Mouse (Mus musculus) stomach, postnatal 0 days (tissue): ENCODE data around the gene Agpat4. TPM values are rescaled to one million over a fixed set of nuclear protein-coding genes. Genes with fewer than 3 reads are reported as not detected.

Source experiments
- ATAC-seq: fragments of 200-750 bp; cut with Nextera tagmentation; 2 replicates; pipeline ENCODE4 v1.8.0; 2017; ENCODE audit not compliant: low FRiP score, low TSS enrichment
- DNase-seq: peaks from one replicate; pipeline ENCODE4 v3.0.0-alpha.2; 2016; ENCODE audit warnings: low spot score
- H3K27ac ChIP-seq: fragments of 300-500 bp; sonication (generic); replicated peaks from 2 replicates; pipeline ENCODE4 v1.5.1; 2014; ENCODE audit warnings: mild to moderate bottlenecking, control low read depth
- H3K27me3 ChIP-seq: fragments of 300-500 bp; sonication (generic); 2 replicates; pipeline ENCODE4 v1.6.1; 2014; ENCODE audit warnings: low read length; ENCODE audit not compliant: control insufficient read depth, insufficient read depth
- H3K36me3 ChIP-seq: fragments of 300-500 bp; sonication (generic); 2 replicates; pipeline ENCODE4 v1.6.1; 2014; ENCODE audit warnings: low read length, mixed read lengths; ENCODE audit not compliant: control insufficient read depth, insufficient read depth
- H3K4me1 ChIP-seq: fragments of 300-500 bp; sonication (generic); replicated peaks from 2 replicates; pipeline ENCODE4 v1.6.1; 2014; ENCODE audit warnings: antibody characterized with exemption; ENCODE audit not compliant: control insufficient read depth, insufficient read depth
- H3K4me2 ChIP-seq: fragments of 300-500 bp; sonication (generic); replicated peaks from 2 replicates; pipeline ENCODE4 v1.6.1; 2014; ENCODE audit warnings: low read depth, mild to moderate bottlenecking, control low read depth, moderate library complexity
- H3K4me3 ChIP-seq: fragments of 300-500 bp; sonication (generic); 2 replicates; pipeline ENCODE4 v1.5.1; 2014; ENCODE audit warnings: low read depth, low read length, control low read depth
- H3K9ac ChIP-seq: fragments of 300-500 bp; sonication (generic); 2 replicates; pipeline ENCODE4 v1.6.1; 2014; ENCODE audit warnings: mild to moderate bottlenecking, low read length, control low read depth, mixed read lengths
- H3K9me3 ChIP-seq: fragments of 300-500 bp; sonication (generic); 2 replicates; pipeline ENCODE4 v1.6.1; 2016; ENCODE audit warnings: low read length; ENCODE audit not compliant: control insufficient read depth
- CTCF ChIP-seq: IDR thresholded peaks from 2 replicates; pipeline ENCODE4 v1.5.1; 2016; ENCODE audit warnings: antibody characterized with exemption, low read depth, mild to moderate bottlenecking, moderate library complexity
- EP300 ChIP-seq: optimal IDR thresholded peaks from 2 replicates; pipeline ENCODE3; 2016; ENCODE audit warnings: antibody characterized with exemption
- WGBS: fragments of 180-500 bp; shearing (Covaris S2); extraction: QIAGEN DNeasy Blood & Tissue Kit; methylation state at CpG from one replicate; pipeline ENCODE4 v1.1.7; 2014; 5-methylcytosine and 5-hydroxymethylcytosine counted together
- polyA plus RNA-seq: library from polyadenylated mRNA; unstranded; fragments of >200 nt; fragmentation: Nextera tagmentation; extraction: Ambion mirVana; gene quantifications from 2 replicates; pipeline ENCODE4 v1.2.1, GENCODE M21; 2015

The Agpat4 gene
- polyA plus RNA-seq = 18.7 and 19.5 TPM in 2 replicates

DNA sequence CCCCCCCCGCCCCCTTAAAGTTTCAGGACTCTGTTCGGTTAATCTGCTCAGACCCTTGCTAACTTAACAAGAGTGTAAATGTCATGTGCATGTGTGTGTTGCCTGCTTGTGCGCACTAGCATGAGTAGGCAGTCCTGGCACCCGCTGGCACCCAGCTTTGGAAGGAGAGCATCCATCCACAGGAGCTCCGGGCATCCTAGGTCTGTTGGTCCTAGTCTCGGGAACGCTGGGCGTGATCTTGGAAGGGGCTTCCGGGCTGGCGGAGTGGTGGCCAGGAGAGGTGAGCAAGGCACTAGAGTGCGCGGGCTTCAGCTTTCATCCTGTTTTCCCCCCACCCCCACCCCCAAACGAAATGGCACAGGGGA is at the start of gene Agpat4:
Gene Agpat4, plus strand, starts transcription at position 144 of the 365 bp plus-strand sequence.
- H3K4me1 ChIP-seq = no peaks in the 10 kb centered on the region
- DNase-seq (peak; percentile 49), ATAC-seq (peak; percentile 56)
- no peaks in the 10 kb centered on the region for H3K36me3 ChIP-seq
- no peaks in the 10 kb centered on the region for H3K27me3 ChIP-seq
- WGBS = 1% methylated on average over 13 of the region's 13 CpGs
- H3K9me3 ChIP-seq = no peaks in the 10 kb centered on the region
- peak within 1 kb of the TSS; percentile 68 for H3K9ac ChIP-seq
- H3K4me2 ChIP-seq = peak within 1 kb of the TSS; percentile 79
- peak within 1 kb of the TSS; percentile 53 for H3K4me3 ChIP-seq
- peak within 1 kb of the TSS; percentile 87 for H3K27ac ChIP-seq
- TF ChIP-seq EP300 (no peak), CTCF (no peak)

DNA sequence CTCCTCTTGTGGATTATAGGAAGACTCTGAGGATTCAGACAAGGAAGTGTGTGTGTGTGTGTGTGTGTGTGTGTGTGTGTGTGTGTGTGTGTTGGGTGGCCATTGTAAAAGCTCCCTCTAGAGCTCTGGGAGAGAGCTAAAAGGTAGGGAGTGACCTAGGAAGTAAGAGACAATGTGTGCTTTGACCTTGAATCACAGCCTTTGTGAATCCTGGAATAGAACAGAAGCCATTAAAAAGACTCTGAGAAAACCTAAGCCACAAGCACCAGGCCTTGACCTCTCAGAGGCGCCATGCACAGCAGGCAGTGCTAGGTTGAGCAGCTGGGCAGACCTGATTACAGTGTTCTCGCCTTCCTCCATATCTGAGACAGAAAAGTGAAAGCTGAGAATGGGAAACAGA is 41.7 kb upstream of the Agpat4 start:
- no peak overlapping the region for H3K4me2 ChIP-seq
- TF ChIP-seq EP300 (no peak), CTCF (no peak)
- H3K27me3 ChIP-seq = no peaks in the 10 kb centered on the region
- no peak overlapping the region for H3K9ac ChIP-seq
- DNase-seq (no peak), ATAC-seq (no peak)
- no peaks in the 10 kb centered on the region for H3K9me3 ChIP-seq
- H3K4me3 ChIP-seq = no peak overlapping the region
- 72% methylated on average over 2 of the region's 2 CpGs for WGBS
- no peaks in the 10 kb centered on the region for H3K4me1 ChIP-seq
- H3K27ac ChIP-seq = no peak overlapping the region
- H3K36me3 ChIP-seq = no peaks in the 10 kb centered on the region

DNA sequence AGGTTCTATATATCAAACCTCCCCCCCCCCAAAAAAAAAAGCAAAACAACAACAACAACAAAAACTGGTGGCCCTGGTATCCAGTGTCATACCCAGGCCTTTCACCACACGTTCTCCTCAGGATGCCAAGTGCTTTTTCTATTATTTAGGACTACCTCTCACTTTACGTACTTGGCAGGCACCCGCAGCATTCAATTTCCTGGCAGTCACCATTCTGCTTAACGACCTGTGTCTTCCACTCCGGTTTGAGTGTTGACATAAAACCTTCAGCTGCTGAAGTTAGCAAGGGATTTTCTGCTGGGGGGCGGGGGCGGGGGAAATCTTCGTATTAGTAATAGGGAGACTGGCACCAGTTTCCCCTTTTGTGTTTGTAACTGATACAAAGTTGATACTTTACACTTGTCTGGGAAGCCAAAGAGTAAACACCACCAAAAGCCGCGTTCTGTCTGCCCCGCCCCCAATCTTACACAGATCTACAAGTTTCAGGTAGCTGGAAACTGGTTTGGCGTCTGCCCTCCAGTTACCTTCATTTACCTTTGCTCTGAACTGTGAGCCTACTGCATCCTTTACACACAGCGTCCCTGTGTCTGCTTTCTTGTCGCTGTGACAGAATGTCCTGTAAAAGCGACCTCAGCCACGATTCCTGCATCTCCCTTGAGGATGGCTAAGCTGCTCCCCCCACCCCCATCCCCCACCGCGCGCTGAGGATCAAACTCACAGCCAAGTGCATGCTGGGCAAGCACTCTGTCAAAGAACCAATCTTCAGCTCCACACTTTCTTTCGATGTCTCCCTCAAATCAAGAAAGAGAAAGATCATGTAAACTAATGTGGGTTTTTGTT is 37.6 kb upstream of the Agpat4 start:
- Histone ChIP-seq H3K4me3 (no peak overlapping the region), H3K4me1 (no peaks in the 10 kb centered on the region), H3K4me2 (no peak overlapping the region), H3K27me3 (no peaks in the 10 kb centered on the region), H3K9me3 (no peaks in the 10 kb centered on the region), H3K36me3 (no peaks in the 10 kb centered on the region), H3K9ac (no peak overlapping the region), H3K27ac (no peak overlapping the region)
- 25% methylated on average over 20 of the region's 20 CpGs for WGBS
- no peak for TF ChIP-seq CTCF
- DNase-seq = peak; percentile 60
- peak; percentile 63; the same call in 1 of the 2 replicates for ATAC-seq

DNA sequence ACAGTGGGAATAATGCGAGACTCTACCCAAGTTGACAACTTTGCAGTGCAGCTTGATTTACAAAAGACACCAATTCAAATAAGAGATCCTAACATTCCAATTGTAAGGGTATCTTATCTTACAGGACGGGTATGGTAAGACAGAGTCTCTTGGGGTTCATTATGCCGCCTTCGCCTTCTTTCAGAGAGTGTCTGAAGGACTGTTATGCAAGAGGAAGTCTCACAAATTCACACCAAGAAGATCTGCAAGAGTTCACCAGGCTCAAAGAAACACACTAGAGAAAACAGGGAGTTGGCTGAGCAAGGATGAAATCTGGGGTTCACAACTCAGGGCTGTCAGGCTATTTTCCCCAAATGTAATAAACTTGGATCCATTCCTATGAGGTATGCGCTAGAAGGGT is 36.3 kb upstream of the Agpat4 start:
- Histone ChIP-seq H3K4me2 (no peak overlapping the region), H3K9ac (no peak overlapping the region), H3K9me3 (no peaks in the 10 kb centered on the region), H3K4me3 (no peak overlapping the region), H3K4me1 (no peaks in the 10 kb centered on the region), H3K27ac (no peak overlapping the region), H3K27me3 (no peaks in the 10 kb centered on the region), H3K36me3 (no peaks in the 10 kb centered on the region)
- WGBS = 88% methylated on average over 5 of the region's 5 CpGs
- DNase-seq (no peak), ATAC-seq (no peak)
- no peak for TF ChIP-seq CTCF
- TF ChIP-seq EP300 = no peak

DNA sequence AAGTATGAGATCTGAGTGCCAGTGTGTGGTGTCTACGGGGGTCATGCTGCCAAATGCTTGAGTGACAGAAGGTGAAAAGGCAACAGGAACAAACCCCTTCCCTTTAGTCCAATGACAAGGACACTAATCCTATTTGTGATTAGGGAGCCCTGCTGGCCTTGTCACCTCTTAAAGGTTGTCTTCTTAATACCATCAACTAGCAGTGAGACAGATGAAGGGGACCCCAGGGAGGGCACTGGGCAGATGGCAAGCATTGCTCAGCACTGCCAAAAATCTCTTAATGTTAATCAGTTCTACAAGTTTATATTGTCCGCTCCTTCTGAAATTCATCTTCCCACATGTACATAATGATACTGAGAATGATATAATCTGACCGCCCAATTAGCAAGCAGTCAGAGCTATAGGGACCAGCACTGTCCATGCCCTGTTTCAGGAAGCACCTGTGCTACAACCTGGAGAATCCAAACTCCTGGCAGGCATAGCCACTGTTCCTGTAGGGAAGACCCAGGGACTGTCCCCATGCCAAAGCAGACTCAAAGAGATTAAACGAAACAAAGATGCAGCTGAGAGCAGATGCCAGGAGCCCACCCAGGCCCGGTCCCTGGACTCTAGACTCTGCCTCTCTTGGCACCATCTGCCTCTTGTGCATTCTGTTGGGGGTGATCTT is 28.1 kb upstream of the Agpat4 start:
- H3K9ac ChIP-seq = no peak overlapping the region
- H3K27me3 ChIP-seq = no peaks in the 10 kb centered on the region
- no peaks in the 10 kb centered on the region for H3K9me3 ChIP-seq
- no peak overlapping the region for H3K4me2 ChIP-seq
- TF ChIP-seq EP300 (no peak), CTCF (no peak)
- no peak overlapping the region for H3K4me3 ChIP-seq
- DNase-seq = no peak
- ATAC-seq = no peak
- H3K4me1 ChIP-seq = no peaks in the 10 kb centered on the region
- 65% methylated on average over 5 of the region's 5 CpGs for WGBS
- H3K36me3 ChIP-seq = no peaks in the 10 kb centered on the region
- H3K27ac ChIP-seq = no peak overlapping the region
